Mouse (Mus musculus) hindbrain, embryonic 16.5 days (tissue): ENCODE results near the gene Atp6v1a. TPM values are rescaled to one million over a fixed set of nuclear protein-coding genes. Genes with fewer than 3 reads are reported as not detected.

ENCODE experiments used
- ATAC-seq: fragments of 200-750 bp; cut with Nextera tagmentation; 2 replicates; pipeline ENCODE4 v1.8.0; 2017; ENCODE audit warnings: moderate TSS enrichment, moderate library complexity
- H3K27ac ChIP-seq: fragments of 300-500 bp; sonication (generic); 2 replicates; pipeline ENCODE4 v1.5.1; 2014; ENCODE audit warnings: low read depth, mild to moderate bottlenecking, control low read depth, low read length, moderate library complexity
- H3K27me3 ChIP-seq: fragments of 300-500 bp; sonication (generic); replicated peaks from 2 replicates; pipeline ENCODE4 v1.6.1; 2014; ENCODE audit warnings: low read length; ENCODE audit not compliant: control insufficient read depth, insufficient read depth
- H3K36me3 ChIP-seq: fragments of 300-500 bp; sonication (generic); 2 replicates; pipeline ENCODE4 v1.6.1; 2014; ENCODE audit warnings: mild to moderate bottlenecking, low read length, moderate library complexity, mixed read lengths; ENCODE audit not compliant: control insufficient read depth, insufficient read depth
- H3K4me1 ChIP-seq: fragments of 300-500 bp; sonication (generic); 2 replicates; pipeline ENCODE4 v1.6.1; 2014; ENCODE audit warnings: low read depth, low read length; ENCODE audit not compliant: control insufficient read depth, insufficient read depth
- H3K4me2 ChIP-seq: fragments of 300-500 bp; sonication (generic); 2 replicates; pipeline ENCODE4 v1.6.1; 2014; ENCODE audit warnings: mild to moderate bottlenecking, low read length, control low read depth, moderate library complexity
- H3K4me3 ChIP-seq: fragments of 300-500 bp; sonication (generic); 2 replicates; pipeline ENCODE4 v1.5.1; 2014; ENCODE audit warnings: mild to moderate bottlenecking, low read length, control low read depth, moderate library complexity
- H3K9ac ChIP-seq: fragments of 300-500 bp; sonication (generic); 2 replicates; pipeline ENCODE4 v1.6.1; 2014; ENCODE audit warnings: low read depth, mild to moderate bottlenecking, control low read depth, low read length, moderate library complexity
- H3K9me3 ChIP-seq: fragments of 300-500 bp; sonication (generic); 2 replicates; pipeline ENCODE4 v1.6.1; 2014; ENCODE audit warnings: mild to moderate bottlenecking, low read length, moderate library complexity; ENCODE audit not compliant: control insufficient read depth
- WGBS: fragments of 180-500 bp; shearing (Covaris S2); extraction: QIAGEN DNeasy Blood & Tissue Kit; methylation state at CpG from one replicate; pipeline ENCODE4 v1.1.7; 2014; 5-methylcytosine and 5-hydroxymethylcytosine counted together
- polyA plus RNA-seq: library from polyadenylated mRNA; unstranded; fragments of >200 nt; fragmentation: Nextera tagmentation; extraction: Ambion mirVana; gene quantifications from 2 replicates; pipeline ENCODE4 v1.2.1, GENCODE M21; 2015

Gene Atp6v1a
- 155 TPM in 2 replicates for polyA plus RNA-seq

- Histone ChIP-seq H3K27me3 (no peaks in the 10 kb centered on the region), H3K27ac (peak within 1 kb of the TSS; percentile 99), H3K4me1 (peaks cover 16% of the 10 kb centered on the region), H3K9ac (peak within 1 kb of the TSS; percentile 86), H3K4me2 (peak within 1 kb of the TSS; percentile 74), H3K9me3 (no peaks in the 10 kb centered on the region), H3K4me3 (peak within 1 kb of the TSS; percentile 98), H3K36me3 (no peaks in the 10 kb centered on the region)
- WGBS: under 1% methylated on average over 58 of the region's 71 CpGs
- ATAC-seq: peak; percentile 83
Observed at GRCm38 (mm10) chr16:44139536-44140185, at the start of gene Atp6v1a, which contains the start of gene Naa50. Gene Atp6v1a (minus strand): TSS chr16:44139705. Gene Naa50 (plus strand): TSS chr16:44139830.

GRCm38 (mm10) chr16:44188766-44189165 lies 49.3 kb upstream of the Atp6v1a start:
- no peaks in the 10 kb centered on the region for H3K27me3 ChIP-seq
- H3K36me3 ChIP-seq: no peaks in the 10 kb centered on the region
- no peak for ATAC-seq
- no peak overlapping the region for H3K9ac ChIP-seq
- 91% methylated on average over 3 of the region's 3 CpGs for WGBS
- H3K4me1 ChIP-seq: no peaks in the 10 kb centered on the region
- H3K27ac ChIP-seq: no peak overlapping the region
- no peaks in the 10 kb centered on the region for H3K9me3 ChIP-seq
- H3K4me2 ChIP-seq: no peak overlapping the region
- H3K4me3 ChIP-seq: no peak overlapping the region

GRCm38 (mm10) chr16:44187172-44187571 lies 47.7 kb upstream of the Atp6v1a start:
- Histone ChIP-seq H3K27me3 (no peaks in the 10 kb centered on the region), H3K4me2 (no peak overlapping the region), H3K27ac (no peak overlapping the region), H3K36me3 (no peaks in the 10 kb centered on the region), H3K9me3 (no peaks in the 10 kb centered on the region), H3K4me1 (no peaks in the 10 kb centered on the region), H3K4me3 (no peak overlapping the region), H3K9ac (no peak overlapping the region)
- ATAC-seq: no peak
- 94% methylated on average over 4 of the region's 4 CpGs for WGBS

- H3K4me1 ChIP-seq: no peaks in the 10 kb centered on the region
- no peaks in the 10 kb centered on the region for H3K27me3 ChIP-seq
- H3K4me2 ChIP-seq: no peak overlapping the region
- 86% methylated on average over 3 of the region's 3 CpGs for WGBS
- no peak overlapping the region for H3K4me3 ChIP-seq
- H3K9me3 ChIP-seq: no peaks in the 10 kb centered on the region
- H3K9ac ChIP-seq: no peak overlapping the region
- no peak for ATAC-seq
- no peak overlapping the region for H3K27ac ChIP-seq
- no peaks in the 10 kb centered on the region for H3K36me3 ChIP-seq
Observed at GRCm38 (mm10) chr16:44184769-44185168, 45.3 kb upstream of the Atp6v1a start.

- Histone ChIP-seq H3K27me3 (no peaks in the 10 kb centered on the region), H3K9me3 (no peaks in the 10 kb centered on the region), H3K4me2 (no peak overlapping the region), H3K36me3 (no peaks in the 10 kb centered on the region), H3K27ac (no peak overlapping the region), H3K9ac (no peak overlapping the region), H3K4me3 (no peak overlapping the region), H3K4me1 (no peaks in the 10 kb centered on the region)
- ATAC-seq: no peak
- 97% methylated on average over 1 of the region's 1 CpGs for WGBS
Observed at GRCm38 (mm10) chr16:44182597-44182996, 43.1 kb upstream of the Atp6v1a start.

GRCm38 (mm10) chr16:44178555-44178954 lies 39.0 kb upstream of the Atp6v1a start:
- Histone ChIP-seq H3K4me3 (no peak overlapping the region), H3K4me2 (no peak overlapping the region), H3K9ac (no peak overlapping the region), H3K27me3 (no peaks in the 10 kb centered on the region), H3K4me1 (peaks cover 13% of the 10 kb centered on the region), H3K36me3 (no peaks in the 10 kb centered on the region), H3K27ac (no peak overlapping the region), H3K9me3 (no peaks in the 10 kb centered on the region)
- 72% methylated on average over 1 of the region's 1 CpGs for WGBS
- ATAC-seq: no peak

- no peak overlapping the region for H3K4me3 ChIP-seq
- no peaks in the 10 kb centered on the region for H3K27me3 ChIP-seq
- no peaks in the 10 kb centered on the region for H3K9me3 ChIP-seq
- 99% methylated on average over 2 of the region's 2 CpGs for WGBS
- H3K9ac ChIP-seq: no peak overlapping the region
- ATAC-seq: no peak
- H3K36me3 ChIP-seq: no peaks in the 10 kb centered on the region
- no peak overlapping the region for H3K4me2 ChIP-seq
- H3K4me1 ChIP-seq: peaks cover 15% of the 10 kb centered on the region
- no peak overlapping the region for H3K27ac ChIP-seq
Observed at GRCm38 (mm10) chr16:44176511-44176910, 37.0 kb upstream of the Atp6v1a start.

- H3K9me3 ChIP-seq: no peaks in the 10 kb centered on the region
- no peak overlapping the region for H3K27ac ChIP-seq
- no peaks in the 10 kb centered on the region for H3K36me3 ChIP-seq
- no peak overlapping the region for H3K9ac ChIP-seq
- no peak overlapping the region; the same call in 1 of the 2 replicates for H3K4me2 ChIP-seq
- no peak overlapping the region for H3K4me3 ChIP-seq
- peaks cover 15% of the 10 kb centered on the region for H3K4me1 ChIP-seq
- 88% methylated on average over 1 of the region's 1 CpGs for WGBS
- no peak for ATAC-seq
- no peaks in the 10 kb centered on the region for H3K27me3 ChIP-seq
Observed at GRCm38 (mm10) chr16:44175001-44175400, 35.5 kb upstream of the Atp6v1a start.

GRCm38 (mm10) chr16:44173966-44174530 lies 34.5 kb upstream of the Atp6v1a start:
- Histone ChIP-seq H3K4me3 (peak overlapping the region; percentile 96), H3K36me3 (no peaks in the 10 kb centered on the region), H3K27me3 (no peaks in the 10 kb centered on the region), H3K4me1 (peaks cover 15% of the 10 kb centered on the region), H3K4me2 (peak overlapping the region; percentile 75), H3K9ac (peak overlapping the region; percentile 98), H3K27ac (no peak overlapping the region), H3K9me3 (no peaks in the 10 kb centered on the region)
- 20% methylated on average over 7 of the region's 7 CpGs for WGBS
- no peak for ATAC-seq
